Mouse (Mus musculus): ENCODE results near the gene Grm8. TPM values are rescaled to one million over a fixed set of nuclear protein-coding genes. Genes with fewer than 3 reads are reported as not detected.
A peak's percentile ranks its signal among the peaks of the same experiment; 100 is the strongest.

The Grm8 gene
- 1.5 and 1.9 TPM in 2 replicates for polyA plus RNA-seq (2014; fragmentation: Nextera tagmentation; extraction: Ambion mirVana)

DNA sequence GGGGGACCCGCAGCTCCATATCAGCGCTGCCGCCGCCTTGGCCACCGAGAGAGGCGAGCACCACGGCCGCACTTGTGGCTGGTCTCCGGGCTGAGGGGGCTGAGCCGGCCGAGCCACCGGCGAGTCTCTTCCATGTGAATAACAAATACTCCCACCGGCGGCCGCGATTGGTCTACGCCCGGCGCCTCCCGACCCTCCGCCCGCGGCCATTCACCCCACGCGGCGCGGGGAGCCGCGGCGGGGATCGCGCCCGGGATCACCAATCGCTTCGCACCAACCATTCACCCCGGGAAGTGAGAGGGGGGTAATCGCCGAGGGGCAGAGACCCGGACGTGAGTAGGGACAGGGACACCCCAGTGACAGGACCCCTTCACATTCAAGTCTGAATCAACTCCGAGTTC is at the start of gene Grm8:
Gene Grm8, minus strand, starts transcription at position 178 of the 401 bp plus-strand sequence.
- H3K9me3 ChIP-seq (ENCODE audit: control insufficient read depth, low read length) = no peaks in the 10 kb centered on the region
- H3K4me2 ChIP-seq (replicated peaks; ENCODE audit: low read depth, low read length) = peak within 1 kb of the TSS; percentile 94
- H3K4me1 ChIP-seq (replicated peaks; ENCODE audit: control insufficient read depth, insufficient read depth, low read length) = no peaks in the 10 kb centered on the region
- 0% methylated on average over 41 of the region's 42 CpGs for WGBS
- H3K4me3 ChIP-seq (ENCODE audit: low read depth, low read length) = peak within 1 kb of the TSS; percentile 51
- H3K27me3 ChIP-seq (ENCODE audit: control insufficient read depth, insufficient read depth, low read length) = peaks cover 30% of the 10 kb centered on the region
- H3K36me3 ChIP-seq (ENCODE audit: control insufficient read depth, insufficient read depth, low read length) = no peaks in the 10 kb centered on the region
- H3K9ac ChIP-seq (ENCODE audit: low read depth, low read length) = peak within 1 kb of the TSS; percentile 29
- peak; percentile 74 for ATAC-seq (ENCODE audit: low FRiP score)
- no peak within 1 kb of the TSS for H3K27ac ChIP-seq (ENCODE audit: low read depth, low read length)
- DNase-seq (ENCODE audit: low spot score) = peak; percentile 69

DNA sequence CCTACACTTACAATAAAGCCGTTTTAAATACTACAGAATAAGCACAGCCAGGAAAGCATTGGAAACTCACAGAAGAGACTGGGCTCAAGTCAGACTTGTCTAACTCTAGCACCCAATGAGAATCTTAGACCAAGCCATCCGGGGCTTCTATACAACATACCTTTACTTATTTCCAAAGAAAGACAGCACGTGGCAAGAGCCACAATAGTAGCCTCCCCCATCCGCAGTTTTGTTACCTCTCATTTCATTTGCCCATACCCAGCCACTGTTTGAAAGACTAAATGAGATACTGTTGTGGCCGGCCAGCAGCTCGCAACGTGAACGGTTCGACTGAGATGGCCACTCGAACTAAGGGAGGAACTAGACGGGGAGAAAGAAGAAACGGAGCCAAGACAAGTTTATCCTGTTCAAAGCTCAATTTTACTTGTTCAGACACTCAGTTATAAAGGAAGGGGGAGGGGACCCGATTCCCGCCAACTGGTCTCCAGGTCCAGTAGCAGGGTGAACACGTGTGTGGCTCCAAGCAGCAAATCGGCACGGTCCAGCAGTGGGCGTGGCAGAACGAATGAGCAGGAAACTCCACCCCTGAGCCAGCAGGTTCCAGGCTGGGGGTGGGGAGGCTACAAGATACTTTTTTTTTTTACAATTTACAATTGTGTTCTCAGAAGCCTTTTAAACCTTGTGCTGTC is 35.0 kb upstream of the Grm8 start:
- no peaks in the 10 kb centered on the region for H3K9me3 ChIP-seq (ENCODE audit: control insufficient read depth, low read length)
- WGBS = 79% methylated on average over 19 of the region's 19 CpGs

DNA sequence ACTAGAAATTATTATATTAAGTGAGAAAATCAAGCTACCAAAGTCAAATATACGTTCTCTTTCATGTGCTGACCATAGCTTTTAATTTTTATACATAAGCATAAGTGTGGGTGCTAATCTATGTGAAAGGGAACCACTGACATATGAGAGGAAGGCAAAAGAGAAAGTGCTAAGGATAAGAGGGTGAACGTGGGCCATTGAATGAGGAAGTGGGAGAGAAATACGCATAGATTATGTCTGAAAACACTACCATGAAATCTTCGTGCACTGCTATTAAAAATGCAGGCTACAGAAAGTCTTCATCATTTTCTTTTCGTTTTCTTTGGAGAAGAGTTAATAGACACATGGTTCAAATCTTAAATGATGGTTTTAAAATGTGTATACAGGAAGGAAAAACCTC is 25.4 kb upstream of the Grm8 start:
- no peak overlapping the region for H3K9ac ChIP-seq (ENCODE audit: low read depth, low read length)
- H3K4me3 ChIP-seq (ENCODE audit: low read depth, low read length) = no peak overlapping the region
- no peaks in the 10 kb centered on the region for H3K4me1 ChIP-seq (replicated peaks; ENCODE audit: control insufficient read depth, insufficient read depth, low read length)
- no peak for ATAC-seq (ENCODE audit: low FRiP score)
- no peak for DNase-seq (ENCODE audit: low spot score)
- no peaks in the 10 kb centered on the region for H3K36me3 ChIP-seq (ENCODE audit: control insufficient read depth, insufficient read depth, low read length)
- H3K27ac ChIP-seq (ENCODE audit: low read depth, low read length) = no peak overlapping the region
- H3K4me2 ChIP-seq (replicated peaks; ENCODE audit: low read depth, low read length) = no peak overlapping the region
- no peaks in the 10 kb centered on the region for H3K27me3 ChIP-seq (ENCODE audit: control insufficient read depth, insufficient read depth, low read length)
- H3K9me3 ChIP-seq (ENCODE audit: control insufficient read depth, low read length) = no peaks in the 10 kb centered on the region
- 79% methylated on average over 5 of the region's 5 CpGs for WGBS

More for the DNA sequence above, 35.0 kb upstream of the Grm8 start:
- Histone ChIP-seq H3K4me1 (replicated peaks; ENCODE audit: control insufficient read depth, insufficient read depth, low read length) (no peaks in the 10 kb centered on the region), H3K27me3 (ENCODE audit: control insufficient read depth, insufficient read depth, low read length) (no peaks in the 10 kb centered on the region), H3K36me3 (ENCODE audit: control insufficient read depth, insufficient read depth, low read length) (no peaks in the 10 kb centered on the region), H3K4me3 (ENCODE audit: low read depth, low read length) (no peak overlapping the region), H3K4me2 (replicated peaks; ENCODE audit: low read depth, low read length) (no peak overlapping the region), H3K9ac (ENCODE audit: low read depth, low read length) (no peak overlapping the region), H3K27ac (ENCODE audit: low read depth, low read length) (no peak overlapping the region)
- ATAC-seq (ENCODE audit: low FRiP score) (no peak), DNase-seq (ENCODE audit: low spot score) (no peak)

DNA sequence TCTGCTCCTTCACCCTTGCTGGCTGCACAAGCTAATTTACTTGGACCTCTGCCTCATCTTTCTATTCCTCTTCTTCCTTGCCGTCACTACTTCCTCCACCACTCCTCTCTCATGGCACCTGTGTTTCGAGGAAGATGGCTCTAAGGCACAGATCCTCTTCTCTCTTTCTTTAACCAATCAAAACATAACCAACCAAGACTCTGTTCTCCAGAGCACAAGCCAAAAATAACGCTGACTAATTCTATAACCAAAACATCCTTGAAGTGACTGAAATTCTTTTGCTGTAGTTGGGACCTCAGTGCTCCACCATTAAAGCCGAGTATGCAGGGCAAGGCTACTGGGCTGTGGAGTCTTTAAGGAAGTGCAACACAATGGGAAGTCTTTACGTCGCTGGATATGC is 11.5 kb upstream of the Grm8 start:
- H3K9me3 ChIP-seq (ENCODE audit: control insufficient read depth, low read length) = no peaks in the 10 kb centered on the region
- H3K4me1 ChIP-seq (replicated peaks; ENCODE audit: control insufficient read depth, insufficient read depth, low read length) = no peaks in the 10 kb centered on the region
- ATAC-seq (ENCODE audit: low FRiP score) (no peak), DNase-seq (ENCODE audit: low spot score) (no peak)
- no peak overlapping the region for H3K27ac ChIP-seq (ENCODE audit: low read depth, low read length)
- H3K36me3 ChIP-seq (ENCODE audit: control insufficient read depth, insufficient read depth, low read length) = no peaks in the 10 kb centered on the region
- H3K9ac ChIP-seq (ENCODE audit: low read depth, low read length) = no peak overlapping the region
- no peak overlapping the region for H3K4me2 ChIP-seq (replicated peaks; ENCODE audit: low read depth, low read length)
- no peaks in the 10 kb centered on the region for H3K27me3 ChIP-seq (ENCODE audit: control insufficient read depth, insufficient read depth, low read length)
- 76% methylated on average over 6 of the region's 6 CpGs for WGBS
- H3K4me3 ChIP-seq (ENCODE audit: low read depth, low read length) = no peak overlapping the region

DNA sequence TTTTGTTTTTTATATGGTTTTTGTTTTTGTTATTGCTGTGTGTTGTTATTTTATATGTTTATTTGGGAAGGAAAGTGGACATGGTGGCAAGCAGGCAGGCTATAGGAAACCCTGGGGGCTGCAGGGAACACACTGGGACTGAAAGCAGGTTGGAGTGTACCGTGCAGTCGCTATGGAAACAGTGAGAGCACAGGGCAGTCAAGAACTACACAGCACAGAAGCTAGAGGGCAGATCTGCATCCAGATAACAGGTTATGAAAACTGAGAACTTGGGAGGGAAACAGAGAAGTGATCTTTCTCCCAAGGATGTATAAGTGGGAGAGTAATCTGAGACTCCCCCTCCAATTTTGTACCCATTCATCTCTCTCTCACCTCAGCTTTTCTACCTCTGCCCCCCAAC is 7.4 kb upstream of the Grm8 start:
- Histone ChIP-seq H3K4me3 (ENCODE audit: low read depth, low read length) (no peak overlapping the region), H3K27ac (ENCODE audit: low read depth, low read length) (no peak overlapping the region), H3K4me2 (replicated peaks; ENCODE audit: low read depth, low read length) (no peak overlapping the region), H3K9ac (ENCODE audit: low read depth, low read length) (no peak overlapping the region), H3K9me3 (ENCODE audit: control insufficient read depth, low read length) (no peaks in the 10 kb centered on the region), H3K27me3 (ENCODE audit: control insufficient read depth, insufficient read depth, low read length) (no peaks in the 10 kb centered on the region), H3K36me3 (ENCODE audit: control insufficient read depth, insufficient read depth, low read length) (no peaks in the 10 kb centered on the region), H3K4me1 (replicated peaks; ENCODE audit: control insufficient read depth, insufficient read depth, low read length) (no peaks in the 10 kb centered on the region)
- DNase-seq (ENCODE audit: low spot score) = no peak
- no peak; the same call in 1 of the 2 replicates for ATAC-seq (ENCODE audit: low FRiP score)
- 20% methylated on average over 2 of the region's 2 CpGs for WGBS

DNA sequence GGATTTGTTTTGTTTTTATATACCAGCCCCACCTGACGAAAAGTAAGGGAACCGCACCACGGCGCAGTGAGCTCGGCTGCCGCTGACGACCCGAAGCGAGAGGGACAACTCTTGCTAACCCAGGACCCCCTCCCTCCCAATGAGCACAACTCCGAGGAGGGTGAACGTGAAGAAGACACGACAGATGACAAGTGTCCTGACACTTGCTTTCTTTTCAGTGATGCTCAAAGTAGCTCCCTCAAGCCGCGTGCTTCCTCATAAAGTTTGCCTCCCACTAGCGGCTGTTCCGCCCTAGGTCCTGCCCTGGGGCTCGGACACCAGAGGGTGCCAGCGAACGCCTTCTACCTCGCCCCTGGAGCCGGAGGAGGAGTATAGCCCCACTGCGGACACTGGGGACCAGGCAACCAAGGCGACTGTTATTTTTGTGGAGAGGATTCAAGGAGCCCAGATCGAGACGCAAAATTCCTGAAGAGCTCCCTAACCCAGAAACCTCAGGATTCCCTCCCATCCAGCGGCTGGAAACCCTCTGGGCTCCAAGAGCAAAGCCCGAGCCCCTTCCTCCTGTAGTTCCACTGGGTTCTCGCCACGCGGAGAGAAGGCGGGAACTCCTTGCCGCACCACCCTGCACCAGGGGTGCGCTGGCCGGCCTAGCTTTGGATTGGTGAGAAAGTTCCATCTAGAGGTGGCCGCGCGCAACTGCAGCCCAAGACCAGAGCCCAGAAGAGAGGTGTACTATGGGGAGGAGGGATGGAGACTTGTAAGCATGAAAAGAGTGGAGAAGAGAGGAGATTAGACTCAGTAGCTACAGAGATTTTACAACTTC is 644 bp upstream of the Grm8 start:
- H3K4me1 ChIP-seq (replicated peaks; ENCODE audit: control insufficient read depth, insufficient read depth, low read length) = no peaks in the 10 kb centered on the region
- WGBS = under 1% methylated on average over 37 of the region's 37 CpGs
- H3K9me3 ChIP-seq (ENCODE audit: control insufficient read depth, low read length) = no peaks in the 10 kb centered on the region
- ATAC-seq (ENCODE audit: low FRiP score) (peak; percentile 89), DNase-seq (ENCODE audit: low spot score) (peak; percentile 93)
- H3K27ac ChIP-seq (ENCODE audit: low read depth, low read length) = no peak overlapping the region
- no peaks in the 10 kb centered on the region for H3K36me3 ChIP-seq (ENCODE audit: control insufficient read depth, insufficient read depth, low read length)
- peak overlapping the region; percentile 94 for H3K4me2 ChIP-seq (replicated peaks; ENCODE audit: low read depth, low read length)
- H3K4me3 ChIP-seq (ENCODE audit: low read depth, low read length) = peak overlapping the region; percentile 51
- H3K9ac ChIP-seq (ENCODE audit: low read depth, low read length) = peak overlapping the region; percentile 29
- H3K27me3 ChIP-seq (ENCODE audit: control insufficient read depth, insufficient read depth, low read length) = peaks cover 30% of the 10 kb centered on the region

DNA sequence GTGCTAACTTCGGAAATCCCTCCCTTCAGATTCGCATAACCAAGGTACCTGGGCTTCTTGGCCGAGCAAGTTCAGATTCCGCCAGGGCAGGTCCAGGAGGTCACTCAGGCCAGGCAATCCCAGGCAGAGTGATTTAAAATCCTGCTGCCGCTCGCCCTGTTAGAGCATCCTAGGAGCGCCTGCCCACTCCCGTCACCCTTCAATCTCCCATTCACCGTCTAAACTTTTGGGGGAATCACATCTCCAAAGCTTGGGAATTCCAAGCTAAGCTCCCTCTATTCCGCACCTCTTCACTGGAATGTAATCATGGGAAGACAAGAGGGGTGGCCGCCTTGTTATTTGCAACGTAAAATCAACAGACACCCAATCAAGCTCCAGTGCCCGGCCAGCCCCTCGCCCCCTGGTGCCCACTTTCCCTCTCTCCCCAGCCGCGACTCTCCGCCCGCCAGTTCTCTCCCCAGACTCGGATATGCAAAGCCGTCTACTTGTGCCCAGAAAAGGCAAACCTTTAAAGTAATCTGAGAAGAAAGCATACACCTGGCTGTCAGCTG is 652 bp downstream of the Grm8 start:
- ATAC-seq (ENCODE audit: low FRiP score) = peak; percentile 20; the same call in 1 of the 2 replicates
- peak overlapping the region; percentile 29; the same call in 1 of the 2 replicates for H3K9ac ChIP-seq (ENCODE audit: low read depth, low read length)
- no peaks in the 10 kb centered on the region for H3K9me3 ChIP-seq (ENCODE audit: control insufficient read depth, low read length)
- no peaks in the 10 kb centered on the region for H3K36me3 ChIP-seq (ENCODE audit: control insufficient read depth, insufficient read depth, low read length)
- no peak overlapping the region for H3K27ac ChIP-seq (ENCODE audit: low read depth, low read length)
- H3K4me3 ChIP-seq (ENCODE audit: low read depth, low read length) = peak overlapping the region; percentile 51
- DNase-seq (ENCODE audit: low spot score) = peak; percentile 65
- H3K4me2 ChIP-seq (replicated peaks; ENCODE audit: low read depth, low read length) = peak overlapping the region; percentile 94
- no peaks in the 10 kb centered on the region for H3K4me1 ChIP-seq (replicated peaks; ENCODE audit: control insufficient read depth, insufficient read depth, low read length)
- peaks cover 30% of the 10 kb centered on the region for H3K27me3 ChIP-seq (ENCODE audit: control insufficient read depth, insufficient read depth, low read length)
- WGBS = under 1% methylated on average over 20 of the region's 20 CpGs

DNA sequence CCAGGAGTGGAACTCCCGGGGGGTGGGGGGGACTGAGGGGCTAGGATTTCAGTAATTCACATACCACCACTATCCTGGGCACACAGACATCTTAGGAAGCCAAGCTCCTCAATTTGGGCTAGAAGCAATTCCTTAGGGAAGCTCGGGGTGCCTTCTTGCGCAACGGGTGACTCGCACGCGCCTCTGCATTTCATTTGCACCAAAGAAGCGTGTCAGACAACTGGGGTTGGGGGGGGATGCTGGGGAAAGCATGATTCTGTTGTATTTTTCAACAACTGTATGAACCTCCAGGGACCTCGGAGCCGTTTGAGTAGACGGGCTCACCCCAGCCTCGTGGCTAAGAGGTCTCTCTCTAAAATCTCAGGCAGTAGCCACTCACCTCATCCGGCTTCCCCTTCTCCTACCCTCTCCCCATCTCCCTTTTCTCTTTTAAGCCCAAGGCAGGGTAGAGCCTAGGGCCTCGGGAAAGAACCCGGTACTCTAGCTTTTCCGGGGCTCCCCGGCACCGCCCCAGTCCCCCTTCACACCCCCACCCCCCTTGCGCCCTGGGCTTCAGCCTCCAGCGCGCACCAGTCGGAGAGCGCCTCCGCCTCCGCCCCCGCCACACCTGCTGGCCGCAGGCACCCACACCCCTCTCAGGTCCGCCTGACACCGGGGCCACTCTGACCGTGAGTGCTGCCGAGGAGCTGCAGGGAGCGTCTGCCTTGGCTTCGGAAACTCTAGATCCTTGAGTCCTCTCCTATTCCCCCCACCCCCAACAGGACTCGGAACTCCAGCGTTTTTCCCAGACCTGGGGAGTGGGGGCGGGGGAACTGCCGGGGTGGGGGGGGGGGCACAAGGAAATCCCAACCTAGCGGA is 1.5 kb downstream of the Grm8 start:
- 1% methylated on average over 33 of the region's 38 CpGs for WGBS
- no peak for ATAC-seq (ENCODE audit: low FRiP score)
- H3K4me1 ChIP-seq (replicated peaks; ENCODE audit: control insufficient read depth, insufficient read depth, low read length) = no peaks in the 10 kb centered on the region
- DNase-seq (ENCODE audit: low spot score) = peak; percentile 41
- peak overlapping the region; percentile 94 for H3K4me2 ChIP-seq (replicated peaks; ENCODE audit: low read depth, low read length)
- H3K27ac ChIP-seq (ENCODE audit: low read depth, low read length) = no peak overlapping the region
- peaks cover 30% of the 10 kb centered on the region for H3K27me3 ChIP-seq (ENCODE audit: control insufficient read depth, insufficient read depth, low read length)
- H3K9ac ChIP-seq (ENCODE audit: low read depth, low read length) = 0 out of 2 replicates have a peak overlapping the region, but pooled peaks have one; percentile 23
- H3K4me3 ChIP-seq (ENCODE audit: low read depth, low read length) = peak overlapping the region; percentile 51
- no peaks in the 10 kb centered on the region for H3K9me3 ChIP-seq (ENCODE audit: control insufficient read depth, low read length)
- no peaks in the 10 kb centered on the region for H3K36me3 ChIP-seq (ENCODE audit: control insufficient read depth, insufficient read depth, low read length)
